Mouse (Mus musculus): ENCODE data around the gene Rasgrp1.

Rasgrp1 gene

DNA sequence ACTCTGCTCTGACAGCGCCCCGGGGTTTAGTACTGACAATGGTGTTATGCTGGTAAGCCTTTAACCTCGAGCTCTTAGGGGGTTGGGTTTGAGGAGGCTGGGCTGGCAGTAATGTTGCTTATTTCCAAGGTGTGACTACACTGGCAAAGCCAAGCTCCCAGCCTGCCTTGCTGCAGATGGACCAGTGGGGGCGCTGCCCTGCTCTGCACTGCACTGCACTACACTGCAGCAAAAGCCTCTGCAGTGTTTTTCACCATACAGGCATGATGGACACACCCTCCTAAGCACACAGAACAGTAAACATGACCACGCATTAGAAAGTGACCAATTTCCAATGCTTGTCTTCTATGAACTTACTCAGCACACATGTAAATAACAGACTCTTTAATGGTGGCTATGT lies 11.2 kb downstream of the Rasgrp1 start:
- DNase-seq (ENCODE audit: low spot score), result no peak

DNA sequence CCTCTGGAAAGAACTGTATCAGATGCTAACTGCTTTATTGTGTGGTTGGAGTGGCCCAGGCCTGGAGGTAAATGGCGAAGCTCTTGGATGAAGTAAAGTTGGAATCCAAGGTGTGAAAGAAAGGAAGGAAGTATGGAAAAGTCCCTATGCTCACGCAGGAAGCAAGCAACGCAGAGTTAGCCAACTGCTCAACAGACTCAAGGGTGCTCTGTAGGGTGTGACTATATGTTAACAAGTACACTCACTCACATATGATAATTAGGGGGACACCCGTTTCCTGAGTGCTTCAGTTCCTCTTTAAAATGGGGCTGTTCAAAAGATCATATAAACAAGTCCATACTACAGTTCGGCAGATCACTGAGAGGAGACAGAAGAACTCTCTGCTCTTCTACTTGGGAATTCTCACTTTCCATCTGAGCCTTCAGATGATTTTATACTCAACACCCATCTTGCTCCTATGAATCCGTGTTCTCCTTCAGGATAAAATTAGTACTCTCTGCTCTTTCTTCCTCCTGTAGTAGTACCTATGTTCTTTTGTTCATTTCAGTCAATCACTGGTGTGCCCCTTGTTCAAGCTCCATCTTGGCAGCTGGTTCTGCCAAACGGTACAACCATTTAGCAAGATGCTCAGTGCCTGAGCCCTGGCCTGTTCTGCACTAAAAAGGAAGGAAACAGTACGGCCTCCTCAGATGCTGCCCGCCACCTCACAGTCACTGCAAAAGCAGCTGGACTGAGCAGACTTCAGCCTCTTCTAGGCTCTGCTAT lies 14.1 kb downstream of the Rasgrp1 start:
- no peak for DNase-seq (ENCODE audit: low spot score)

DNA sequence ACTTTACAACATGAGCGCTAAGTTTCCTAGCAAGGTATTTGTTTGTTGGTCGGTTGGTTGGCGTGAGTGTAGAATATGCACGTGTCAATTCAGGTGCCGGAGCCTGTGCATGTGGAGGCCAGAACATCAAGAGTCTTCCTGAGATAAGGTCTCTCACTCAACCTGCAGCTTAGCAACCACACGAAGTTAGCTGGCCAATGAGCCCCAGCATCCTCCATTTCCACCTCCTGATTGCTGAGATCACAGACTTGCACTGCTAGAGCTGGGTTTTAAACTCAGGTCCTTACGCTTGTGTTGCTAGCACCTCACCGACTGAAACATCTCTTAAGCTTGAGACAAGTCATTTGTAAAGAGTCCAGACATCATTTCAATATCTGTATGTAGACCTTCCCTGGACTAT lies 20.4 kb downstream of the Rasgrp1 start:
- no peak for DNase-seq (ENCODE audit: low spot score)

DNA sequence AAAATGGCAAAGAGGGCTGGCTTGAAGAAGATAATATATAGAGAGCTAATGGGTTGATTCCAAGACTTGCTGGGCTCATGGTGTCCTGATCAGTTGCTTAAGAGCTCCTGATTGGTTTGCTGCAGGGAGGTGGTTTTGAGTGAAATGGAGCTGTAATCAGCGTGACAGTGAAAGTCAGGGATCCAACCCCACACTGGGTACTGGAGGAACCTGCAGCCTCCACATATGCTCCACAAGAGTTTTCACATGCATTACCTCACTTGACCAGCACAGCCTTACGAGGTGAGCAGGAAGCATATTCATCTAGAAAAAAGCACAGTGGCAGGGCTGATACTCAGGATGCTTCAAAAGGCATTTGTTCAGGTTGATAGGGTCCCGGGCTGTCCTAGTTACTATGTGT lies 21.6 kb downstream of the Rasgrp1 start:
- no peak for DNase-seq (ENCODE audit: low spot score)

DNA sequence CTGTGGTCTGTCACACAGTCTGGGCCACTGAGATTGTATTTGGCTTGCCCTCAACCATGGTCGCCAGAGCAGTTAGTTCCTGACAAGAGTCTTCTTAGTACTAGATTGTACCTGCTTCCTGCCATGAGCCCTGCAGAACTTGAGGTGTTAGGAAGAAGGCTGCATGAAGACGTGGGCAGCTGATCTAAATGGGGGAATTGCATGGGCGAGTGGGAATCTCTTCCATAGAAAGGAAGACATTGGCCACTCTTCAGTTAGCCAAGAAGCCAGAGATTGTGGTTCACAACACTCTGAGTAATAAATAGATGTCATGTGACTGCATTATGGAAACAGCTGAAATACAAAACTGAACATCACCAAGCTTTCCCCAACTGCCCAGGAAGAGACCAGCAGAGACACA lies 23.8 kb downstream of the Rasgrp1 start:
- no peak for DNase-seq (ENCODE audit: low spot score)

DNA sequence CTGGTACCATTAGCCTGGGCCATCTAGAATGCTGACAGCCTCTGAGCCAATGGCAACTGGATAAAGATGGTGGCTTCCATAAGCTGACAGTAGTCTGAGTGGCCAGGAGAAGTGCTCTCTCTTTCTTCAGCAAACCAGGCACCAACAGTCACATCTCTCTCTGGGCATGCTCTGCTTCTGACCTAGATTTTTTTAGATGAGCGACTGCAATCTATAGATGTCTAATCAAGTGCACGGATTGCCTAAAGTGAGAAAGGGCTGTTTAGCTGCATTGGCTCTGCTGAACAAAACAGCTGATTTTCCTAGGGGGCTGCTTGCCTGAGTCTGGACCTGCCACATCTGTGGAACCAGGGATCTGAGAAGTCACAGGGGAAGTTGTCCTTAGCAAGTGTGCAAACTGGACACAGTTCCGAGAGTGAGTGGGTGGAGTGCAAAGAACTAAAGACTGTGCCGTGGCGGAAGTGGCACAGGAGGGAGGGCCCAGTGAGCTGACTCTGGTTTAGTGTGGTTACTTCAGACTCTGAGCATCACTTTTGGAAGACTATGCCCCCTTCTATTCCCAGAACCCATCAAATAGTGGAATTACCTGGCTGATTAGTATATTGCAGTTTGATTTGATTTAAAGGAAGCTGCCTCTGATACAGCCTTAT lies 29.1 kb downstream of the Rasgrp1 start:
- no peak for DNase-seq (ENCODE audit: low spot score)

DNA sequence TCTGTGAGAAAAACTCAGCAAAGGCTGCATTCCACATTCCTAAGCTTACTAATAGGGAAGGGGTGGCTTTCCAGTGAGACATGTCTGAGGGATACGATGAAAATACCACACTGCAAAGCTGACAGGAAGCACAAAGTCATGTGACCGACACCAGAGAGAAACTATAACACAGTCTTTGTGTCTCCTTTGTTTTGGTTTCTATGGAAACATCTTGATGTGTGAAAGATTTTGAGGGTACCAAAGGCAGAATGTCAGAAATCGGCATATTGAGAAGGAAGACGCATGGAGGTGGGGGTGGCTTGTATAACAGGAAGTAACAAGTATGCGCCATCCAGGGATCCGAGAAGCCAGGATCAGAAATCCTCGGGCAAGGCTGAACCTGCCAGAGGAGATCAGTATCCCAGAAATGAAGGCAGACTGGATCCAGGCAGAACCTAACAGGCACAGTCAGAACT lies 30.3 kb downstream of the Rasgrp1 start:
- DNase-seq (ENCODE audit: low spot score), result no peak

DNA sequence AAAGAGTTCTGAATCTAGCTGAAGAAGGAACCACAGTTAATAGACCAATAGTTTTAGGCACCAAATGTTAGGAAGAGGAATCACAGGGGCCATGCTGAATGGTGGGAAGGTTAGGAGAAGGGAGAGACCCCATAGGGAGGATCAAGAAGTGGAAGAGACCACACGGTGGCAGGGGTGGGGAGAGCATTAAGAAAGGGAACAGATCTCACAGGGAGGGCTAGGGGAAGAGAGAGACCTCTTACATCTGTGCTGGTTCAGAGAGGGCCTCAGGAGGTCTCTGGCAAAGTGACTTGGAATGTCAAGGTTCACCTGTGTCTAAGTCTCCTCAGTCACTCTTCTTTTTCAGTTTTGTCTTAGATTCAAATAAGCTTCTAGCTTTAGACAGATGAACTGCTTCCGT lies 30.8 kb downstream of the Rasgrp1 start:
- no peak for DNase-seq (ENCODE audit: low spot score)

DNA sequence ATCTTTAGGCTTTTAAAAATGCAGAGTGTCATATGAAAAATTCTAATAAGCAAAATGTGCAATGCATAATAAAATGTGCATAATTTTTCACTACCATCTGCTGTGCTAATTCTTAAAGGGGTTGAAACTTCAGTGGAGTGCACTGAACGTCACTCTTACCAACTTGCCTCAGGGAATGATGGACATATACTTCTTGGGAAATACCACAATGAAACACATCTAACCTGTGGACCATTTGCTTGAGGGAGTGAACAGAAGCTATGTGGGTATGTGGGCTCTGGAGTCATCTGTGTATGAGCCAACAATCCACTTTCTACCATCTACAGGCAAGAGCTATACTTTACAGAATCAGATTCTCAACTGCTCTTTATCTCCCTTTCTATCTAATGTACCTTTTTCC lies 31.5 kb downstream of the Rasgrp1 start:
- DNase-seq (ENCODE audit: low spot score), result no peak

DNA sequence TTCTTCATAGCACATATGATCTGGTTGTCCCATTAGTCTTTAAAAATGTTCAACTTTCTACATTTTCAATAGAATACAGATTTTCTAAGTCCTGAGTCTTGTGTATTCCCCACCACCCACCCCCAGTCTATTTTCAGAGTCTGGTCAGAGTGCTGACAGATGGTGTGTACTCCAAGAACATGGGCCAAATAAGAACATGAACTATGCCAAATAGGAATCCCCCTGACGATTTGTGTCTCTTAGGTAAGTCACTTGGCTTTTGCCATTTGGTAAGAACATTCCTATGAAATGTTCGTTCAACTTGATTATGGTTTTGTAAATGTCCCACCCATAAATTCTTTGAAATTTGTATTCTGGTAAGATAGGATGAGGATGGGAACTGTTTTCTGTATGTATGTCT lies 33.8 kb downstream of the Rasgrp1 start:
- no peak for DNase-seq (ENCODE audit: low spot score)

DNA sequence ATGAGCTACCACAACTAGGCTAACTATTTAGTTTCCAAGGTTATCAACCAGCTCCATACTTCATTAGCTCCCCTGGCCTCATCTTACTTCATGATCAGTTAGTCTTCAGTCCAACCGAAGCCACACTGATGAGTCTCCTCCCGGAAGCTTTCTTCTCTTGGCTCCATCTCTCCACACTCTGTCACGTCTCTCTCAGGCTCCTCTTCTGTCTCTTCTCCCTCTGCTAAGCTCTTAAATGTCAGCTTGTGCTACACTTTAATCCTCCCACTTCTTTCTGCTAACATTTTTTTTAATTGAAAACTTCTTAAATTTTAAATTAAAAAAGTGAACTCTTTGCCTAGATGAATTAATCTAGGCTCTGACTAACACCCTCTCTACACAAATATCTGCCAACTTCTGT lies 34.8 kb downstream of the Rasgrp1 start:
- no peak for DNase-seq (ENCODE audit: low spot score)

DNA sequence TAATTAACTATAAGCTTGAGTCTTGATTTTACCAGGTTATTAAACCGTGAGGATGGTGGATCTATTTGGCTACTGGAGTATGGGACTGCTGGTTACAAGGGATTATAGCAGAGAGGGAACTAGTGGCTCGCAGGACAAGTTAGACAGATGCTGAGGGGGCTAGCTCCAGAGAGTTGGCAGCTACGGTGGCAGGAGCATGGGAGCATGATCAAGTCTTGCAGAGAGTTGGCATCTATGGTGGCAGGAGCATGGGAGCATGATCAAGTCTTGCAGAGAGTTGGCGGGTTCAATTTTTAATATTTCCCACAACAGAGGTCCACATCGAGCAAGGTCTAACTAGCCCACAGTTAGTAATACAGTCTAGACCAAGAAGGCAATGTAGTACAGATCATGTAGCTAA lies 37.9 kb downstream of the Rasgrp1 start:
- no peak for DNase-seq (ENCODE audit: low spot score)

DNA sequence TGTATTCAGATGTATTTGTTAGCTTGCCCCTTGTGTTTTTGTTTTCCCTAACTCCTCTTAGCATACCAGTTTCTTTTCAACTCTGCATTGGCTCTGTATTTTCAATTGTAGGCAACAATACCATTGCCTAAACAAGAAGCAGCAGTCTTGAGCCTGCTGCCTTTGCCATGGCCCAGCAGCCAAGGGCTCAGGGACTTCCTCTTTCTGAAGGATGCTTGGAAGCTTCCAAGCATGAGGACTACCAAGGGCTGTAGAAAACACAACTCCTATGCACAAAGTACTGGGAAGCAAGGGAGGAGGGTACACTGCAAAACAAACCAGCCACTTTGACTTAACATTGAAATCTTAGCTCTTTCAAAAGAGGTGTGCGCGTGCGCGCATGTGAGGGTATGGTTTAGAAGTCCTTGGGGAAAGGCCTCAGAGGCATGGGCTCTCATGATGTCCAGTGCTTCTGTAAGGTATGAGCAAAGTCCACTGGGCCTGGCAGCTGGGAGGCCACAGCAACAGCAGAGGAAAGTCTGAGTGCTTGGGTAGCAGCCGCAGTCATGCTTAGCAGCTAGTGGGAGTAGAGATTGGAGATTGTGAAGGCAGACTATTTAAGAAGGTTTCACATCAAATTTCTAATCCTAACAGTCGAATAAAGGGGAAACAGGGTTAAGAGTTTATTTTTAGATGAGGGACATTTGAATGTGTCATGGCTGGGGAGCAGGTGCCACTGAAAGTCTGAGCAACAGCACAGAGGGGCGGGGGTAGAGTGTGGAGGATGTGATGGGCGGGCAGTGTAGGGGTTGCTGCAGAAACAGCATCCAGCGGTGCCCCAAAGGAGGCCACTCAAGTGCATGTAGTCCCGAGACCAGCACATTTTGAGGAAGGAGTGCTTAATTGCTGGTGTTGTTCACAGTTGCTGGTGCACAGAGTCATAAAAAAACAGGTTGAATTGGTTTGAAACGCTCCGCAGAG lies 39.1 kb downstream of the Rasgrp1 start:
- no peak for DNase-seq (ENCODE audit: low spot score)

DNA sequence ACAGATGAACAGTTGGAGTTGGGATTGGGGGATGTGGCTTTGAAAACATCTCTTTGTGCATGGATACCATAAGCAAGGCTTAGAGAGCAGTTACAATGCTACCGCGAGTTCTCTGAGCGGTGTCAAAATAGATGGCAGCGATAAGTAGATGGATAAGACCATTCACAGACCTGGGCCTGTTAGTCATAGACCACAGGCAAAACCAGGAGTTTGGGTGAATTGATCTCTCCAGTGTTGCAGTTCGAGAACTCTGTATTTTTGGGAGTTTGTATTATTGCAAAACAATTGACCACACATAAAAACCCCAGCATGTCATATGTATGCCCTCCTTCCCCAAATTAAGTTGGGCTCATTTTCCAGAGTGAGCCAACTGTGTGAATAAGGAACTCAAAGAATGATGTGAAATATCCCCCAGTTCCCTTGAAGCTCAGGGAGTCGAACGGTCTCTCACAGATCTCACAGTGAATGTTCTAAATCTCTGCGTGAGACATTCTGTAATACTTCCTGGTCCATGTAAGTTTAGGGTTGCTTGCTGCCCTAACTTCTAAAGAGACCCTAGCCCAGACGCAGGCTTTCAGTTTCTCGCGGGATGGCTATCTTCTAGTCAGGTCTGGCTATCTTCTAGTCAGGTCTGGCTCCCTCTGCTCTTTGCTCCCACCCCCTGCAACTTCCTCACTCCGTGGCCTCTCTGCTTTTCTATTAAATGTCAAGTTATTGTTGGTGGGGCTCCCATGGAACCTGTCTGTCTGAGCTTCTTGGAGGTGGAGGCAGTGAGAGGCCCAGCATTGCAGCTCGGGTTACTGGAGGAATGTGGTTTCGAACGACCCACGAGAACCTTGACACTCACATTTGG lies 43.0 kb downstream of the Rasgrp1 start:
- DNase-seq (ENCODE audit: low spot score), result no peak

DNA sequence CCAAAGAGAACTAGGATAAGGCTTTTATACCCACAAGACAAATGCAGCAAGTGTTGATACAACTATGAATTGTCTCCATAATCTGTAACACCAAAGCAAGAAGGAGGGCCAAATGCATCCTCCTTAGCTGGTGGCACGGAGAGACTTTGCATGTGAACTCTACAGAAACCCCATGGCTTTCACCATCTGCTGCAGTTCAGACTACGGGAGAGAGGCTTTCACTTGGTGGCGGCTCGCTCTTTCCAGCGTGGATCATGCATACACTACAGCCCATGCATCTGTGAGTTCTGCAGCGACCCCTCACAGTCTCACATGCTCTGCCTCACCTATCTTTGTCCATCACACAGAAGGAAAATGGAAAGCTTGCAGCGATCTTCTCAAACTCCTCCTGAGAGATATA lies 54.5 kb downstream of the Rasgrp1 start:
- DNase-seq (ENCODE audit: low spot score), result no peak

DNA sequence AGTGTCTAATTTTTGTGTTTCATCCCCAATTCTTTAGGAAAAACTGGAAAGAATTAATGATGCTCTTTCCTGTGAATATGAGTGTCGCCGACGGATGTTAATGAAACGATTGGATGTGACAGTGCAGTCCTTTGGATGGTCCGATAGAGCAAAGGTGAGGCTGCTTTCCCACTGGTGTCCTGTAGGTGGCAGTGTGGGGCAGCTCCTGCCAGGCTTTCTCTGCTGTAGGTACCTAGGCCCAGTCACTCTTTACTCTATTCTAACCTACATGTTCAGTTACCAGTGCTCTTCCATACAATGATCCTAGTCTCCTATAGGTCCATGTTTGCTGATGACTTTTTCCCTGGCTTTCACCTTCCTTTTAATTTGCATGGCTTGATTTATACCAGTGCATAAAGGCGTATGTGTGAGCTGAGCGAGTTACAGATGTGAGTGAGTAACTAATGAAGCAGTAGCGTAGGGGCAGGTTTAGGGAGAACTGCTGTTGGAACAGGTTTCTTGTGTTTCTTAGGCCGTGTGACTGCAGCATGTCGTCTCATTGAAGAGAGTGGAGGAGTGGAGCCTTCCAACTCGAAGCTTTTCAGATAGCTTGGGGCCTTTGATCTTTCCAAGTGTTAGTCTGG lies 78.9 kb downstream of the Rasgrp1 start:
- no peak for DNase-seq (ENCODE audit: low spot score)

DNA sequence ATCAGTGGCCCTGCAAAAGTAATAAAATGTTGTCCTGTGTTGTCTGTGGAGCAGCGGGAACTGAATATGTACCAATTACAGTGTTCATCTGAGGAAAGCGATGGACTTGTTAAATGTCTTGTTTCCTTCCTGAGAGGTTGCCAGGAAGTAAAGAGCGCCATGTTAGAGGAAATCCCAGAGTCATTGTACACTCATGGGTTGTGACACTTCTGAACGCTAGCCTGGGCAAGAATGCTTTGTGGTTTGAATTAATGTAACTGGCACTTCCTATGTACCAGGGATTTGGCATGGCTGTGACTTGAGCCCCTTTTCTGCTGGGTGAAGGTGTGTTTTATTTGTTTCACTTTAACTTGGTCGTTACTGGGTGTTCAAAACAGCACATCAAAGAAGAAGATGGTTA lies 80.6 kb downstream of the Rasgrp1 start:
- no peak for DNase-seq (ENCODE audit: low spot score)

DNA sequence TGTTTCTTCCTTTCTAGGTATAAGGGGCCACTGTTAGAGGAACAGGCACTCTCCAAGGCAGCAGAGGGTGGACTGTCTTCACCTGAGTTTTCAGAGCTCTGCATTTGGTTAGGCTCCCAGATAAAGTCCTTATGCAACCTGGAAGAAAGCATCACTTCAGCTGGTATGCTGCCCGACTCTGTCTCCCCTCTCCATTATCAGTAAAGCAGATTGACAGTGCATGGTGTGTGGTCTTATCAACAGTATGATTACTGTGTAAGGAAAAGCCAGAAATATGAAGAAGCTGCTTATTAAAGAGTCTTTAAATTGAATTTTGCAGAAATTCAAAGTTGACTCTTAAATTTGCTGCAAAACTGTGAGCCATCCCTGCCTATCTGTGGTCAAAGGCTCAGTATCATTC lies 85.2 kb downstream of the Rasgrp1 start:
- DNase-seq (ENCODE audit: low spot score), result no peak

DNA sequence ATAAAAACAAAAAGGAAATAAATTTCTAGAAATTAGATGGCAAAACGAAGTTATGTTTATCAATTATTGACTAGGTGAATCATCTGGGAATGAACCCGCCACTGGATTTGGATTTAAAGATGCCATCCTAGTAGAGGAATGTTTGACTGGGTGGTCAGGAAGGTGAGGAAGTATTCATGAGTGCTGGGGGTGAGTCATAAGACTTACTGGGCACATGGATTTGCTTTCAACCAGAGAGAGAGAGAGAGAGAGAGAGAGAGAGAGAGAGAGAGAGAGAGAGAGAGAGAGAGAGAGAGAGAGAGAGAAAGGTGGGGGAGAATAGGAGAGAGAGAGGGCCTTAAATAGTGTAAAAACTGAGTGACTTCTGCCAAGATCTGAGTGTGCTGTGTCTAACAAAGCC lies 87.4 kb downstream of the Rasgrp1 start:
- no peak for DNase-seq (ENCODE audit: low spot score)

DNA sequence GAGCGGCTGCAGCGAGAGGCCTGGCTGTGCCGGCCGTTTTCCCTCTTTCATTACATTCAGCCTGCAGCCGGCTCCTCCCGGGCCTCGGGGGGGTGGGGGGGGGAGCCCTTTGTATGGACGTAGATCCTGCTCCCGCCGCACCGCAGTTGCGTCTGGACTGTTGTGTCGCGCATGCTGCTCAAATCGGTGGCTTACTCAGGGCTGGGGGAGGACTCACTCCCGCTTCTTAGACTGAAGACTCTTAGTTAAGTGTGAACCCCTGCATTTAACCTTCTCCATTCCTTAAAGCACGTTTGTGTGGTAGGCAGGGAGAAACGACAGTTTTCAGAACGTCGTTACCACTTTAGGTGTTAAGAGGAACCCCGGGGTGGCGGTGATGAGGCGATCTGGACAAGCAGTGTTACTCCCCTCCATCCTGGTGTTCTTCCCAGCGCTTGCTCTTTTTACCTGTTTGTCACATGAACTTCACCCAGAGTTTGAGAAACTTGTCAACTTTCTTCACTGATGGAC lies 92.7 kb downstream of the Rasgrp1 start:
- no peak for DNase-seq (ENCODE audit: low spot score)
